Mouse (Mus musculus) G1E (cell line): ENCODE results near the gene Guca1a. TPM values are rescaled to one million over a fixed set of nuclear protein-coding genes. Genes with fewer than 3 reads are reported as not detected.

ENCODE experiments used
- ATAC-seq: 2 replicates; pipeline ENCODE4 v1.8.0; 2016; ENCODE audit warnings: mild to moderate bottlenecking; ENCODE audit not compliant: insufficient number of reproducible peaks, poor library complexity, low FRiP score, severe bottlenecking; ENCODE audit errors: extremely low read depth
- DNase-seq: peaks from one replicate; pipeline ENCODE4 v3.0.0; 2012; ENCODE audit warnings: low spot score
- H3K27me3 ChIP-seq: 2 replicates; pipeline ENCODE4 v1.6.1; 2012; ENCODE audit warnings: mild to moderate bottlenecking, low read length, inconsistent platforms; ENCODE audit not compliant: insufficient read depth
- H3K36me3 ChIP-seq: replicated peaks from 2 replicates; pipeline ENCODE3; 2012; ENCODE audit warnings: mild to moderate bottlenecking, inconsistent platforms
- H3K4me1 ChIP-seq: 2 replicates; pipeline ENCODE4 v1.6.1; 2012; ENCODE audit warnings: low read depth, low read length, inconsistent platforms, mixed read lengths; ENCODE audit not compliant: insufficient read depth
- H3K4me3 ChIP-seq: 2 replicates; pipeline ENCODE4 v1.5.1; 2012; ENCODE audit warnings: low read depth, mild to moderate bottlenecking, inconsistent platforms, low read length, moderate library complexity, mixed read lengths
- H3K9me3 ChIP-seq: replicated peaks from 2 replicates; pipeline ENCODE4 v1.6.1; 2012; ENCODE audit warnings: inconsistent platforms
- CTCF ChIP-seq: IDR thresholded peaks from 2 replicates; pipeline ENCODE4 v1.5.1; 2012; ENCODE audit warnings: low read depth, low read length, inconsistent platforms, mixed read lengths
- GATA1 ChIP-seq: IDR thresholded peaks from 2 replicates; pipeline ENCODE4 v1.6.1; 2012; ENCODE audit warnings: borderline replicate concordance, low read length, inconsistent platforms, mixed read lengths
- GATA2 ChIP-seq: IDR thresholded peaks from 2 replicates; pipeline ENCODE4 v1.6.1; 2012; ENCODE audit warnings: low read depth, low read length, inconsistent platforms, borderline replicate concordance
- POLR2AphosphoS5 ChIP-seq: IDR thresholded peaks from 2 replicates; pipeline ENCODE4 v1.6.1; 2012; ENCODE audit warnings: low read depth, low read length, inconsistent platforms; ENCODE audit not compliant: insufficient replicate concordance
- TAL1 ChIP-seq: conservative IDR thresholded peaks from 2 replicates; pipeline ENCODE4 v1.6.1; 2012; ENCODE audit warnings: low read depth, low read length, inconsistent platforms, mixed read lengths
- polyA plus RNA-seq: library from polyadenylated mRNA; stranded (reverse); fragments of >175 nt; gene quantifications from 2 replicates; pipeline ENCODE4 v1.2.3, GENCODE M21; 2012
- total RNA-seq, 2 experiments: library from RNA; stranded (forward) in 1 of 2; stranded (reverse) in 1 of 2; fragments of 200-1000 nt in 1 of 2; fragments of >200 nt in 1 of 2; fragmentation: Nextera tagmentation in 1 of 2; gene quantifications; 2 replicates each; pipeline ENCODE4 v1.2.3; 2014 to 2017

The Guca1a gene
- total RNA-seq (2014; fragmentation: Nextera tagmentation) (not detected in 2 replicates), total RNA-seq (2017) (not detected in 2 replicates), polyA plus RNA-seq (0.08 and 0.10 TPM in 2 replicates)

DNA sequence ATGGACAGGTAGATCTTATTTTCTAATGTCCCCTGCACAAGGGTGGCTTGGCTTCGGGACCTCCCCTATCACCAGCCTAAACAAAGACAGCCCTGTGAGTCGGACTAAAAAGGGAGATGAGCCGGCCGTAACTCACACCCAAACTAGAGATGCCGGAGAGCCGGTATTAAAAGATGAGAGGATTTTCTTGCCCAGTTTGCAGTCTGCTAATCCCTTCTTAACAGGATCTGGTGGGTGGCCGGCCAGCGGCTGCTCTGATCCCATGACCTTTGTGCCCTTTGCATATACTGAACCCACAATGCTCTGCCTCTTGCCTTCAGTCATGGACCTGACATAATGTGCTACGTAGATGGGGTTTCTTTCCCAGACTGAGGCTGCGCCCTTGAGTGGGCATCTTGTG, at the start of gene Guca1a:
Guca1a (minus strand) TSS at position 134 of the 400 bp plus-strand sequence.
- DNase-seq (no peak), ATAC-seq (no peak)
- H3K4me1 ChIP-seq = peaks cover 8% of the 10 kb centered on the region
- H3K4me3 ChIP-seq = no peak within 1 kb of the TSS
- TF ChIP-seq CTCF (no peak), GATA2 (no peak), GATA1 (no peak), TAL1 (no peak)
- no peaks in the 10 kb centered on the region for H3K36me3 ChIP-seq
- H3K9me3 ChIP-seq = no peaks in the 10 kb centered on the region
- peaks cover 8% of the 10 kb centered on the region for H3K27me3 ChIP-seq

DNA sequence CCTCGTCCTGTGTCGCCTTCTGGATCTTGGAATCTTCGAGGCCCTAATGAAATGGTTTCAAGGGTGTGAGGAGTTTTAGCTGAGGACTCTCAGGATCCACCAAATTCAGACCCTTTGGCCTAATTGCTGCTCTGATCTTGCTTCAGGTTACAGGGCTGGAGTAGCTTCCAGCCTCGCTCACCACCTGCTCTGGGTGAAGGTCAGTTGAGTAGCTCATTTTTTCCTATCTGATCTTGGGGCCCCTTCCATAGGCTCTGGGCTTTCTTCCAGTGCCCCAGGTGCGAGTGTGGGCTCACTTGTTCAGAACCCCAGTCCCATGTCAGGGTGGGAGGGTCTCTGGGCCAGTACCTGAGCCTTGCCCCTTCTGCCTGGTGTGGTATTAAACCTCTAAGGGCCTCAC, 49.0 kb upstream of the Guca1a start:
- DNase-seq = no peak
- TF ChIP-seq TAL1 = no peak
- no peak for TF ChIP-seq CTCF
- TF ChIP-seq GATA2 = no peak
- no peak for TF ChIP-seq POLR2AphosphoS5
- TF ChIP-seq GATA1 = no peak
- Histone ChIP-seq H3K4me3 (no peak overlapping the region), H3K27me3 (peaks cover 44% of the 10 kb centered on the region), H3K9me3 (no peaks in the 10 kb centered on the region), H3K4me1 (peaks cover 17% of the 10 kb centered on the region), H3K36me3 (no peaks in the 10 kb centered on the region)
- no peak for ATAC-seq

DNA sequence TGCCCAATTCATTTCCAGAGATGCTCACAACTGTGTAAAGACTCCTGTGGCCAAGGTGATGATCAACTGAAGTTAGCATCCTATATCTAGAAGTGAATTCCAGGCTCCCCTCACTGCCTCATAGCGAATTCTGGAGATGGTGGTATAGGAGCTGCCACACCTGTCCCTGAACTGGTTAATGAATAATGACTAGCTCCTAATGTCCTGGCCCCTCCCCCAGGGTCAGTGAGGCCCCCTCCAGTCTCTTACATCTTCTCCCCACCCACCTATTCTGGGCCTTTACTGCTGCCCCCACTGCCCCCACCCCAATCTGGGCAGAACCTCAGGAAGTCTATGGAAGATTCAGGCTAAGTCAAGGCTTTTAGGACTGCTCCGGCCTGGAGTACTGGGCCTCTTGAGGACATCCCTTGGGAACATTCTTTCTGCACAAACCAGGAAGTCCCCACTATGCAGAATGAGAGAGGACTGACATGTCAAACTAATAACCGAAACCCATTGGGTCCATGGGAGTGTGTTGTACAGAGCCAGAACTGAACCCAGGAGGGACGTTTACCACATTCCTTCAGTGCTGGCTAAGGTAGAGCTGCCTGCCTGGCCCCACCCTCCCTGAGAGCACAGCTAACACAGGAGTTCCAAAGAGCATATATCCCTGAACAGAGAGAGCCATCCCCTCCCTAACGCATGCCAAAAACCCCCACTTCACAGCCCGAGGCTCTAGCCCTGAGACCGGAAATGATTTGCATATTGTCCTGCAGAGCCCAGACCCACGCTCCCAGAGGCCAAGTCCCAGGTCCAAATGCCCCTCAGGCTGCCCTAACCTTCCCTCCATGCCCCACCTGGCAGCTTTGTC, 48.4 kb upstream of the Guca1a start:
- DNase-seq (no peak), ATAC-seq (no peak)
- Histone ChIP-seq H3K9me3 (no peaks in the 10 kb centered on the region), H3K36me3 (no peaks in the 10 kb centered on the region), H3K4me3 (no peak overlapping the region), H3K27me3 (peaks cover 48% of the 10 kb centered on the region), H3K4me1 (peaks cover 14% of the 10 kb centered on the region; the same call in 1 of the 2 replicates)
- no peak for TF ChIP-seq GATA2
- no peak for TF ChIP-seq GATA1

DNA sequence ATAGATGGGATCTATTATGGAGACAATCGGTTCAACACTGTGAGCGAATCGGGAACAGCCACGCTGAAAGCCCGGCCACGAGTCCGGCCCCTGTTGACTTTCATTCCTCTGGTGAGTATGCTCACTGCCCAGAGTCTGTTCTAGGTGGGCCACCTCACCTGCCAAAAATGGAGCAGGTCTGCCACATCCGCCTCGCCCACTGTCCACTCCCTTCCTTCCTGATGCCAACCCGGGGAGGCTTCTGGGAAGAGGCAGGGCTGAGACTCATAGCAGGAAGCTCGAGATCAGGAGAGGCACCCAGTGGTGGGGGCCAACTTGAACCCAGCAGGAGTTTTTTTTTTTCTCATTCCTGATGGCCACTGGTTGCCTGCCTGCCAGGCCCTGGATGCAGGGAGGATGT, 46.2 kb upstream of the Guca1a start:
- H3K4me1 ChIP-seq = peaks cover 7% of the 10 kb centered on the region; the same call in 1 of the 2 replicates

DNA sequence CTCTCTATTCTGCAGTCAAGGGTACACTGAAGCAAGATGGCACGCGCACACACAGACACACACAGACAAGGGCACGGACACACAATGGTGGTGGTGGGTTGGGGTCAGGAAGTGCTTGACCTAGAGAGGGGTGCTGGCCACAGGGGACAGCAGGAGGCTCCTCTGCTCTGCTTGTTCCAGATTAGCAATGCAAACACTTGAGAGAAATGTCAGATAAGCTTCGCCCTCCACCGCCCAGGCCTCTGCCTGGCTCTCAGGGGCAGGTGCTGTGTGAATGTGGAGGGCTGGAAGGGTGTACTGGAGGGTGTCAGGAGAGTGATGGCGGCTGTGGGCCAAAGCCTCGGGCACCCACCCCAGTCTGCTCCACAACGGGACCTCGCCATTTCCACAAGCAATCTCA, 45.6 kb upstream of the Guca1a start:
- Histone ChIP-seq H3K27me3 (peaks cover 41% of the 10 kb centered on the region), H3K4me3 (no peak overlapping the region), H3K9me3 (no peaks in the 10 kb centered on the region), H3K36me3 (no peaks in the 10 kb centered on the region), H3K4me1 (peaks cover 7% of the 10 kb centered on the region; the same call in 1 of the 2 replicates)
- DNase-seq = no peak
- ATAC-seq = no peak
- no peak for TF ChIP-seq POLR2AphosphoS5
- TF ChIP-seq GATA2 = no peak
- TF ChIP-seq TAL1 = no peak
- TF ChIP-seq CTCF = no peak
- TF ChIP-seq GATA1 = no peak

More for the DNA sequence above, 46.2 kb upstream of the Guca1a start:
- DNase-seq (no peak), ATAC-seq (no peak)
- H3K36me3 ChIP-seq = no peaks in the 10 kb centered on the region
- H3K9me3 ChIP-seq = no peaks in the 10 kb centered on the region
- no peak overlapping the region for H3K4me3 ChIP-seq
- peaks cover 44% of the 10 kb centered on the region for H3K27me3 ChIP-seq
- TF ChIP-seq TAL1 (no peak), CTCF (no peak), GATA2 (no peak), GATA1 (no peak), POLR2AphosphoS5 (no peak)

DNA sequence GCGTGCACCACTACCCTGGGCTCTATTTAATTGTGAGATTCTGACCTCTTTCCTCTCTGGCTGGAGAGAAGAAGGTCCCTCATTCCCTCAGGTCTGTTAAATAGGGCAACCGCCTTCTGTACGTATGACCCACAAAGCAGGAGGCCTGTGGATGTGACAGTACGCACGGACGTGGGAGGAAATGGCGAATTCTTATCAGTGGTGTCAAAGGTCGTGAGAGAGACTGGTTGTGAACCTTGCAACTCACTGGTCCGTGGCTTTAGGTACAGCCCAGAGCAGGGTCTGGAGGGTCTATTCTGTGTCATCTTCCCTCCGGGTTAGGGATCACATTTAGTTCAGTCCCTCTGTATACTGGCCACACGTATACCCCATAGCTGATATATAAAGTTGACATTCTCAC, 45.1 kb upstream of the Guca1a start:
- Histone ChIP-seq H3K36me3 (no peaks in the 10 kb centered on the region), H3K27me3 (peaks cover 40% of the 10 kb centered on the region), H3K9me3 (no peaks in the 10 kb centered on the region), H3K4me3 (no peak overlapping the region), H3K4me1 (peaks cover 7% of the 10 kb centered on the region; the same call in 1 of the 2 replicates)
- DNase-seq (no peak), ATAC-seq (no peak)
- TF ChIP-seq POLR2AphosphoS5 = no peak
- no peak for TF ChIP-seq CTCF
- no peak for TF ChIP-seq GATA2
- TF ChIP-seq TAL1 = no peak
- no peak for TF ChIP-seq GATA1
